Mouse (Mus musculus) MEL (cell line): ENCODE data around the gene Dmrtc1a. TPM values are rescaled to one million over a fixed set of nuclear protein-coding genes. Genes with fewer than 3 reads are reported as not detected.
"Not testable (repeated sequence)": the region's sequence is repeated elsewhere in the genome, so short reads cannot be mapped to it uniquely, and the experiment has no call there.

Source experiments
- DNase-seq: peaks from one replicate; pipeline ENCODE4 v3.0.0; 2011; ENCODE audit warnings: low read depth, low spot score
- H3K27ac ChIP-seq: 2 replicates; pipeline ENCODE4 v1.5.1; 2012; ENCODE audit warnings: low read depth, mild to moderate bottlenecking, control low read depth, low read length, moderate library complexity; ENCODE audit not compliant: control insufficient read depth
- H3K27me3 ChIP-seq, 2 experiments: fragments of 150-350 bp in 1 of 2; sonication (generic) in 1 of 2; 2 replicates each; pipeline ENCODE4 v1.6.1; 2012; ENCODE audit warnings: low read length in 2 of 2, mild to moderate bottlenecking in 2 of 2, improper control_type of control experiment in 1 of 2, moderate library complexity in 1 of 2; ENCODE audit not compliant: insufficient read depth in 2 of 2, control insufficient read depth in 1 of 2
- H3K36me3 ChIP-seq, 2 experiments: 2 replicates each; pipeline ENCODE4 v1.6.1; 2012 to 2014; ENCODE audit warnings: low read length in 2 of 2, improper control_type of control experiment in 1 of 2, inconsistent platforms in 1 of 2, mild to moderate bottlenecking in 1 of 2; ENCODE audit not compliant: insufficient read depth in 2 of 2, control insufficient read depth in 1 of 2
- H3K4me1 ChIP-seq, 2 experiments: fragments of 150-350 bp in 1 of 2; sonication (generic) in 1 of 2; 2 replicates each; pipeline ENCODE4 v1.6.1; 2012; ENCODE audit warnings: low read length in 2 of 2, improper control_type of control experiment in 1 of 2, mild to moderate bottlenecking in 1 of 2; ENCODE audit not compliant: insufficient read depth in 2 of 2, control insufficient read depth in 1 of 2
- H3K4me3 ChIP-seq, 2 experiments: fragments of 150-350 bp in 1 of 2; sonication (generic) in 1 of 2; 2 replicates each; pipeline ENCODE4 v1.5.1; 2012; ENCODE audit warnings: low read depth in 2 of 2, low read length in 2 of 2, mild to moderate bottlenecking in 2 of 2, moderate library complexity in 2 of 2, control low read depth in 1 of 2, improper control_type of control experiment in 1 of 2; ENCODE audit not compliant: control insufficient read depth in 1 of 2, insufficient read depth in 1 of 2
- H3K79me2 ChIP-seq: 2 replicates; pipeline ENCODE4 v1.6.1; 2012; ENCODE audit warnings: mild to moderate bottlenecking, low read length, moderate library complexity; ENCODE audit not compliant: control insufficient read depth, poor library complexity, insufficient read depth
- H3K9ac ChIP-seq: 2 replicates; pipeline ENCODE4 v1.6.1; 2012; ENCODE audit warnings: low read depth, mild to moderate bottlenecking, control low read depth, low read length, moderate library complexity; ENCODE audit not compliant: control insufficient read depth, poor library complexity, severe bottlenecking
- H3K9me3 ChIP-seq: fragments of 150-350 bp; sonication (generic); replicated peaks from 2 replicates; pipeline ENCODE4 v1.6.1; 2012; ENCODE audit warnings: mild to moderate bottlenecking, low read length, improper control_type of control experiment, moderate library complexity; ENCODE audit not compliant: insufficient read depth
- BHLHE40 ChIP-seq: IDR thresholded peaks from 2 replicates; pipeline ENCODE4 v1.6.1; 2012; ENCODE audit warnings: low read depth, mild to moderate bottlenecking, inconsistent platforms, low read length, improper control_type of control experiment, borderline replicate concordance
- CHD2 ChIP-seq: IDR thresholded peaks from 2 replicates; pipeline ENCODE4 v1.6.1; 2011; ENCODE audit warnings: low read length, improper control_type of control experiment
- EP300 ChIP-seq, 2 experiments: IDR thresholded peaks; 2 replicates each; pipeline ENCODE4 v1.6.1; 2011; ENCODE audit warnings: improper control_type of control experiment in 2 of 2, low read length in 2 of 2, low read depth in 1 of 2, mild to moderate bottlenecking in 1 of 2
- GATA1 ChIP-seq: IDR thresholded peaks from 2 replicates; pipeline ENCODE4 v1.6.1; 2011; ENCODE audit warnings: low read depth, low read length, improper control_type of control experiment
- HCFC1 ChIP-seq: IDR thresholded peaks from 2 replicates; pipeline ENCODE4 v1.6.1; 2012; ENCODE audit warnings: low read depth, mild to moderate bottlenecking, inconsistent platforms, low read length, improper control_type of control experiment, moderate library complexity
- KAT2A ChIP-seq: conservative IDR thresholded peaks from 2 replicates; pipeline ENCODE4 v1.6.1; 2012; ENCODE audit warnings: low read depth, low read length, improper control_type of control experiment, inconsistent platforms
- MYB ChIP-seq: IDR thresholded peaks from 2 replicates; pipeline ENCODE4 v1.6.1; 2011; ENCODE audit warnings: mild to moderate bottlenecking, low read depth, low read length, improper control_type of control experiment
- NELFE ChIP-seq: IDR thresholded peaks from 2 replicates; pipeline ENCODE4 v1.6.1; 2011; ENCODE audit warnings: low read depth, low read length, improper control_type of control experiment
- POLR2A ChIP-seq, 2 experiments: IDR thresholded peaks; 2 replicates each; pipeline ENCODE4 v1.6.1; 2011 to 2012; ENCODE audit warnings: low read length in 2 of 2, mild to moderate bottlenecking in 2 of 2, control low read depth in 1 of 2, improper control_type of control experiment in 1 of 2, low read depth in 1 of 2, moderate library complexity in 1 of 2; ENCODE audit not compliant: control insufficient read depth in 1 of 2, insufficient read depth in 1 of 2, poor library complexity in 1 of 2
- SMC3 ChIP-seq: IDR thresholded peaks from 2 replicates; pipeline ENCODE4 v1.6.1; 2011; ENCODE audit warnings: low read depth, low read length, improper control_type of control experiment
- TAL1 ChIP-seq: IDR thresholded peaks from 2 replicates; pipeline ENCODE4 v1.6.1; 2012; ENCODE audit warnings: mild to moderate bottlenecking, inconsistent platforms, low read length, moderate library complexity, mixed read lengths
- TBP ChIP-seq: IDR thresholded peaks from 2 replicates; pipeline ENCODE4 v1.8.0; 2011; ENCODE audit warnings: low read depth, low read length, improper control_type of control experiment
- polyA plus RNA-seq, 2 experiments: library from polyadenylated mRNA; stranded (reverse) in 1 of 2; unstranded in 1 of 2; fragments of >175 nt in 1 of 2; fragments of >200 nt in 1 of 2; gene quantifications; 2 replicates each; pipeline versions ENCODE4 v1.2.1 to v1.2.4; 2012; ENCODE audit warnings: low replicate concordance in 2 of 2, low read depth in 1 of 2; ENCODE audit not compliant: insufficient read length in 2 of 2, insufficient read depth in 1 of 2, missing spikeins in 1 of 2
- total RNA-seq: library from RNA; depleted of rRNA; stranded (reverse); fragments of 300-350 nt; gene quantifications from 2 replicates; pipeline ENCODE4 v1.2.3, GENCODE M21; 2012; rRNA removed

Gene Dmrtc1a
- total and polyA plus RNA-seq, 3 experiments = not detected

DNA sequence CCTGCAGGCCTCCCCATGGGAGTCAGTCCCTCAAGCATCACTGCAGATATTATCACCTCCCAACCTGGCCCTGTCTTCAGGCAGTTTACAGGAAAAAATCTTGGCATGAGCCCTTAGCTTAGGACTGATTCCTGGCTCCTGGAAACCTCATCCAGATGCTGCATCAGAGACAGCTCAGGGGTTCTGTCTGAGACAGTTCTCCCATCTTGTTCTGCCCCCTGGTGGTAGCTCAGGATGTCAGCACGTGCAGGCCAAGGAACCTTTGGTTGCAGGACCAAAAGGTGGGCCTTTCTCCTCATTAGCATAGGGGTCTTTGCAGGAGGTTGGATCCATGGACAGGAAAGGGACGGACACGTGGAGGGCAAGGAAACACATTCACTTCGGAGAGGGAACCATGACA, 18.2 kb upstream of the Dmrtc1a start:
- not testable (repeated sequence) for H3K27me3 ChIP-seq, H3K36me3 ChIP-seq, H3K9me3 ChIP-seq, H3K4me3 ChIP-seq, H3K79me2 ChIP-seq, H3K9ac ChIP-seq, H3K27ac ChIP-seq, H3K4me1 ChIP-seq, DNase-seq

DNA sequence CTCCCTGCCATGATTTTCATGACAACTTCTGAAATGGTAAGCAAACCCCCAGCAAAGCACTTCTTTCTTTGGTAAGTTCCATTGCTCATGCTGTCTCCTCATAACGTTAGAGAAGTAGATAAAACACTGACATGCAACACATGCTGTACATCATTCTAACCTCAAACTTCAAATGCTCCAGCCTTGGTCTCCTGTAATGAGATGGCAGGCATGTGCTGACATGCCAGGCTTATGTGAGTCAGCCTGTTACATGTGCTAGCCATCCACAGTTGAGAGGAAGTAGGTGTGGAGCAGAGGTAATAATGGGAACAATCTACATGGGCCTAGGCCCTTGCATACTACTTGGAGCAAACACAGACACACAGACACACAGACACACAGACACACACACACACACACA, 6.3 kb upstream of the Dmrtc1a start:
- not testable (repeated sequence) for H3K27ac ChIP-seq, H3K9ac ChIP-seq, H3K9me3 ChIP-seq, H3K4me1 ChIP-seq, H3K79me2 ChIP-seq, H3K4me3 ChIP-seq, DNase-seq, H3K27me3 ChIP-seq, H3K36me3 ChIP-seq

DNA sequence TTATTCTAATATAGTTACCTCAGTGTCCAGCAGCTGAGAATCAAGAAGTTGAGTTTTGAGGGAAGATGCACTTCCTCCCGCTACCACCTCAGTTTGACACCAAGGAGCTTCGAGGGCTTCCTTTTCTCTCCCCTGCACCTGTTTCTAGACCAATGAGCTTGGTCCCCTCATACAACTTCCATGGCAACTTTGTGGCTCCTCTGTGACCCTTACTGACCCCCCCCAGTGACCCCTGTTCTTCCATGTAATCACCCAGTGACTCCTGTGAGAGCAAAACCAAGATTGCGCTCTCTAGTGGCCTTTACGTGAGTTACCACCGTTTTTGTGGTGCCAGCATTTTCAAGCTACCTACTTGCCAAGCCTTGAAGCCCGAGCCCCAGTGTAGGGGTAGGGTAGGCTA, 40.6 kb downstream of the Dmrtc1a start, which contains the start of gene 1700031F05Rik:
TSS of gene 1700031F05Rik (minus strand) at position 101 of the 400 bp plus-strand sequence.
- no peak for DNase-seq
- no peak within 1 kb of the TSS for H3K9ac ChIP-seq
- no peaks in the 10 kb centered on the region for H3K79me2 ChIP-seq
- H3K4me1 ChIP-seq = no peaks in the 10 kb centered on the region
- no peaks in the 10 kb centered on the region for H3K27me3 ChIP-seq
- H3K27ac ChIP-seq = no peak within 1 kb of the TSS
- TF ChIP-seq MYB = no peak
- no peak for TF ChIP-seq TAL1
- no peak for TF ChIP-seq TBP
- no peak for TF ChIP-seq SMC3
- TF ChIP-seq KAT2A = no peak
- no peak for TF ChIP-seq CHD2
- TF ChIP-seq POLR2A (IDR thresholded peaks at IDR 0.05; ENCODE audit: control insufficient read depth in 1 of 2, insufficient read depth in 1 of 2, low read depth in 1 of 2, low read length in 2 of 2, poor library complexity in 1 of 2) = no peak
- TF ChIP-seq NELFE = no peak
- TF ChIP-seq HCFC1 = no peak
- no peak for TF ChIP-seq EP300 (IDR thresholded peaks at IDR 0.05; ENCODE audit: low read depth in 1 of 2, low read length in 2 of 2)
- no peak for TF ChIP-seq BHLHE40
- no peak for TF ChIP-seq GATA1
- no peak within 1 kb of the TSS for H3K4me3 ChIP-seq
- H3K9me3 ChIP-seq = no peaks in the 10 kb centered on the region
- H3K36me3 ChIP-seq = no peaks in the 10 kb centered on the region

DNA sequence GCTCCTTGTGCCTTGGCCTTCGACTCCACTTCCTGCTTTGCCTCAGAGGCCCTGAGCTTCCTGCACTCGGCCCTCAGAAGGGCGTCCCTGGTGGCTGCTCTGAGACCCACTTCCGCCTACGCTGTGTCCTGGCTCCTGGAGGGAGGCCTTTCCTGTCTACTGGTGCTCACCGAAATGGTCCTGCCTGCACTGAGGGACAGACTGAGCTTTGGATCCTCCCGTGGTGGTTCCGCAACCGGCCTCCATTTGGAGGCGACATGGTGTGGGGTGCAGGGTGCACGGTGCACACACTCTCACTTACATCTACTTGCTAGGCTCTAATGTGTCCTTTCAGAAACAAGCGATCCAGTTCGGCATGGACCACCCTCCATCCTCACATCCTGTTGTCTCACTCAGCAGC, 54.0 kb downstream of the Dmrtc1a start, which contains the start of gene Dmrtc1c2:
TSS of gene Dmrtc1c2 (minus strand) at position 101 of the 400 bp plus-strand sequence.
- not testable (repeated sequence) for H3K79me2 ChIP-seq, H3K9ac ChIP-seq, H3K36me3 ChIP-seq, H3K4me3 ChIP-seq, DNase-seq, H3K27me3 ChIP-seq, H3K9me3 ChIP-seq, H3K4me1 ChIP-seq, H3K27ac ChIP-seq

Other genes starting within 250 kb of the Dmrtc1a start
- gene Gm3880, start 221.7 kb downstream of the Dmrtc1a start, total RNA-seq = not detected in 2 replicates
- not detected for gene Gm3880, start 221.7 kb downstream of the Dmrtc1a start, polyA plus RNA-seq
- not detected in 2 replicates for gene Gm9112, start 201.1 kb downstream of the Dmrtc1a start, total RNA-seq
- gene Gm9112, start 201.1 kb downstream of the Dmrtc1a start, polyA plus RNA-seq = not detected
- not detected in 2 replicates for gene Dmrtc1b, start 200.8 kb downstream of the Dmrtc1a start, total RNA-seq
- not detected for gene Dmrtc1b, start 200.8 kb downstream of the Dmrtc1a start, polyA plus RNA-seq
- not detected in 2 replicates for gene Dmrtc1c1, start 105.7 kb downstream of the Dmrtc1a start, total RNA-seq
- gene Dmrtc1c1, start 105.7 kb downstream of the Dmrtc1a start, polyA plus RNA-seq = not detected
- gene Dmrtc1c2, start 54.1 kb downstream of the Dmrtc1a start, total RNA-seq = not detected in 2 replicates
- not detected for gene Dmrtc1c2, start 54.1 kb downstream of the Dmrtc1a start, polyA plus RNA-seq
- not detected in 2 replicates for gene 1700031F05Rik, start 40.7 kb downstream of the Dmrtc1a start, total RNA-seq
- not detected for gene 1700031F05Rik, start 40.7 kb downstream of the Dmrtc1a start, polyA plus RNA-seq
- gene 1700011M02Rik, start 218 bp upstream of the Dmrtc1a start, total RNA-seq = not detected in 2 replicates
- not detected for gene 1700011M02Rik, start 218 bp upstream of the Dmrtc1a start, polyA plus RNA-seq
- not detected in 2 replicates for gene 1700018G05Rik, start 19.7 kb upstream of the Dmrtc1a start, total RNA-seq
- not detected for gene 1700018G05Rik, start 19.7 kb upstream of the Dmrtc1a start, polyA plus RNA-seq